Mouse (Mus musculus) testis, adult 2 months (tissue): ENCODE data around the gene Tmem19.
"Not testable (repeated sequence)": the region's sequence is repeated elsewhere in the genome, so short reads cannot be mapped to it uniquely, and the experiment has no call there.

Experiments
- CTCF ChIP-seq: fragments of 200-500 bp; IDR thresholded peaks from 2 replicates; pipeline ENCODE4 v1.5.1; 2012; ENCODE audit warnings: low read depth, mild to moderate bottlenecking, inconsistent platforms, low read length, moderate library complexity; ENCODE audit not compliant: control insufficient read depth, insufficient read depth, insufficient replicate concordance
- POLR2A ChIP-seq: fragments of 200-500 bp; IDR thresholded peaks from 2 replicates; pipeline ENCODE4 v1.6.1; 2012; ENCODE audit warnings: low read depth, mild to moderate bottlenecking, inconsistent platforms, low read length, moderate library complexity; ENCODE audit not compliant: control insufficient read depth

DNA sequence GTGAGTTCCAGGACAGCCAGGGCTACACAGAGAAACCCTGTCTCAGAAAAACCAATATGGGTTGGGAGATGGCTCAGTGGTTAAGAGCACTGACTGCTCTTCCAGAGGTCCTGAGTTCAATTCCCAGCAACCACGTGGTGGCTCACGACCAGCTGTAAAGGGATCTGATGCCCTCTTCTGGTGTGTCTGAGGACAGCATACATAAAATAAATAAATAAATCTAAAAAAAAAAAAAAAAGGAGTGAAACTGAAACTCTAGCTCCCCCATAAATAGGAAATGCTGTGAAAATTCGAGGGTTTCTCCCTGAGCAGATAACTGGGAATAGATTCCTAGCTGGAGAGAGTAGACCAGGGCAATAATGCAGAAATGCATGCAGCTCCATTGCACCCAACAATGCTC is 43.9 kb downstream of the Tmem19 start:
- TF ChIP-seq CTCF, POLR2A: not testable (repeated sequence)
